ENCODE assay signal across 8 mouse cellular contexts in the genomic region with DNA sequence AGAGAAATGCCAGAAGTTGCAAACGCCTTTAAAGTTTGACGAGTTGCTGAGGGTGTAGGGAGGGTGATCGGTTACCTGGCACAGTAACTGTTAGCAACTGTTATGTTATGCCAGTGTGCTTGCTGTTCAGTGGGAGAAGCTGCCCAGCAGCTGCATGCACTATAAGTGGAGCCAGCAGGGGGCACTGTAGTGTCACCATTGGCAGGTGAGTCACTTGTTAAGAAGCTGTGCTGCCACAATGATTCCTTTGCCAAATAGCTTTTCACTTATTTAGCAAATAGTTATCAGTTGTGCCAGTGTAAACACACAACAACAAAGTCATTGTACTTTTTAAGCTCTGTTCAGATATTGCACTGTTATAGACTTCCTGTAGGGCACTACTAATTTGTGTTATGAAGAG.
DNase-seq lines count a peak whose midpoint lies in the region.

No protein-coding gene starts in this region.

- peak; percentile 83 for DNase-seq in R1 (ENCODE audit: low read depth, low spot score)
- DNase-seq in cerebellum, postnatal 10 days, result peak; percentile 92 to 95
- DNase-seq in frontal cortex, postnatal 25 days (ENCODE audit: low spot score in 2 of 2), result peak; percentile 90 to 91
- peak; percentile 63 for DNase-seq in hindlimb bud, embryonic 11.5 days (ENCODE audit: extremely low spot score, low read depth, low spot score)
- DNase-seq in left cerebral cortex, adult 8-10 months (ENCODE audit: low spot score in 2 of 2), result peak; percentile 70 to 93
- DNase-seq in mesoderm, embryonic 11.5 days (ENCODE audit: low read depth, low spot score), result peak; percentile 87
- DNase-seq in right cerebral cortex, postnatal 14 days, result peak; percentile 94
- DNase-seq in urinary bladder, postnatal 36 days (ENCODE audit: low spot score in 2 of 2), result peak; percentile 86 to 89

Comparison
In these comparisons a context has a peak if more than half of its experiments do, and no peak if none do; other contexts are left out.
1. Peak in every context shown above with its lines: DNase-seq.